Mouse (Mus musculus): ENCODE data around the gene Pvalb. TPM values are rescaled to one million over a fixed set of nuclear protein-coding genes. Genes with fewer than 3 reads are reported as not detected.

Pvalb gene
- total and polyA plus RNA-seq, 2 experiments from 2014 or later: 0.33 to 2.8 TPM

DNA sequence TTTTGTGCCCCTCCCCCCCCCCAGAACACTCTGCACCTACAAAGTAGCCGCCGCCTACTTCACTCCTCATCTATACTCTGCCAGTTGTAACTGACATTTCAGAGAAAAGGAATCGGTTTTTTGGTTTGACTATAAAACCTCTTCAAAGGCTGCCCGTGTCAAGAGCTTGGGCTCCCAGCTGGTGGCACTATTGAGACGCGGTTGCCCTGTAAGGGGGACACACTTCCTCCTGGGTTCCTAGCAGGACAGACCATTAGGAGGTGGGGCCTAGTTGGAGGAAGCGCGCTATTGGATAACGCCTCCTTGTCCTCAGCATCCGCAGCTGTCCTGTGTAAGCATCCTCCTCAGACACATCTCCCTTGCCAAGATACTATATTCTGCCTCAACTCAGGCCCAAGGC is 21.3 kb downstream of the Pvalb start:
- Histone ChIP-seq H3K27me3 (ENCODE audit: insufficient read depth, low read length) (no peaks in the 10 kb centered on the region), H3K4me1 (ENCODE audit: insufficient read depth) (peaks cover 16% of the 10 kb centered on the region), H3K36me3 (ENCODE audit: insufficient read depth) (no peaks in the 10 kb centered on the region), H3K4me2 (ENCODE audit: low read depth) (no peak overlapping the region), H3K27ac (ENCODE audit: low read depth, low read length) (no peak overlapping the region), H3K9ac (no peak overlapping the region), H3K4me3 (ENCODE audit: low read depth, low read length) (no peak overlapping the region), H3K9me3 (ENCODE audit: low read length) (no peaks in the 10 kb centered on the region)
- DNase-seq (peak; percentile 70), ATAC-seq (peak; percentile 81)
- peak; percentile 72 for TF ChIP-seq CTCF (IDR thresholded peaks at IDR 0.05; ENCODE audit: low read depth)
- 6% methylated on average over 10 of the region's 10 CpGs for WGBS

DNA sequence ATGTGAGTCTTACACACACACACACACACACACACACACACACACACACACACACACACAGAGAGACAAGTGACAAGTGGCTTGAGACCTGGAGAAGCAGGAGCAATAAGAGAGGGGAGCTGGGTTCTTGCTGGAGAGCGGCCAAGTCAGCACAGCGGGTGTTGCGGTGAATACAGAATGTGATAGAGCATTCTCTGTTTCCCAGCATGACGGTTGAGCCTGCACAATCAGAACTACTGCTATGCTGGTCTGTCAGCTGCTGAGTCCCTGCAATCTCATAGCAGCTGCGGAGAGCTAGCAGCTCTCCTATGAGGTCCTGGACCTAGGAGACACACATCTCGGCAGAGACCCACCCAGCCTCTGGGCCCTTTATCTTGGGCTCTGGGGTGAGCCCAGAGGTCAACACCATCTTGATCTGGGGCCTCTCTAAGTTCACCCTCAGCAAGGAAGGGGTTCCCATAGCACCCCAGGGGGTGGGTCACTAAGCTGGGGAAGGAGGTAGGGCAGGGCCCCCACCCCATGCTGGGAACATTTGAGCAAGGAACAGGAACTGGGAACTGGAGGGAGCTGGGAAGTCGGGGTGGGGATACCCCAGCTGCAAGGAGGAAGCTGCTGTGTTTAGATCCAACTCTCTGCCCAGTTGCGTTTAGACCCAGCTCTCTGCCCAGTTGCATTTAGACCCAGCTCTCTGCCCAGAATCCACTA is 24.3 kb downstream of the Pvalb start:
- H3K4me1 ChIP-seq (ENCODE audit: insufficient read depth): peaks cover 16% of the 10 kb centered on the region
- H3K27ac ChIP-seq (ENCODE audit: low read depth, low read length): peak overlapping the region; percentile 80
- DNase-seq (peak; percentile 81), ATAC-seq (peak; percentile 80)
- no peak overlapping the region for H3K4me2 ChIP-seq (ENCODE audit: low read depth)
- H3K9me3 ChIP-seq (ENCODE audit: low read length): no peaks in the 10 kb centered on the region
- H3K4me3 ChIP-seq (ENCODE audit: low read depth, low read length): no peak overlapping the region
- H3K27me3 ChIP-seq (ENCODE audit: insufficient read depth, low read length): no peaks in the 10 kb centered on the region
- no peaks in the 10 kb centered on the region for H3K36me3 ChIP-seq (ENCODE audit: insufficient read depth)
- TF ChIP-seq CTCF (IDR thresholded peaks at IDR 0.05; ENCODE audit: low read depth): no peak
- H3K9ac ChIP-seq: 0 out of 2 replicates have a peak overlapping the region, but pooled peaks have one; percentile 28
- 11% methylated on average over 8 of the region's 8 CpGs for WGBS

DNA sequence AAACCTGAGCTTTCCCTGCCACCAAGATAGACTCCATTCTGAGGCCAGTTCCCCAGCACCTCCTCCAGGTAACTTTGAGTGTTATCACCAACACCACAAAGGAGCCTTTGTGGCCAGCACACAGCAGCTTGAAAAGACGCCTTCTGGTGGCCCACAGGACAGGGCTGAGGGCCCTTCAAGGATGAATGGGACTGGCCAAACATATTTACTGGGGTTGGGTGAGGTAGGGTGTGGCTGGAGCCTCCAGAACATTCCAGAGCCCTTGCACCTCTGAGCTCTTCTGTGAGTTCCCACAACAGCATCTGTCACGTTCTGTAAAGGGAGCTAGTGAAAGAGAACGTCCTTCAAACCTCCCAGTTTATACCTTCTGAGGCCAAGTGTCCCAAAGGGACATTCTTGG is 26.4 kb downstream of the Pvalb start:
- TF ChIP-seq CTCF (IDR thresholded peaks at IDR 0.05; ENCODE audit: low read depth): no peak
- ATAC-seq: no peak
- Histone ChIP-seq H3K9ac (no peak overlapping the region), H3K36me3 (ENCODE audit: insufficient read depth) (no peaks in the 10 kb centered on the region), H3K4me2 (ENCODE audit: low read depth) (no peak overlapping the region), H3K4me3 (ENCODE audit: low read depth, low read length) (no peak overlapping the region), H3K9me3 (ENCODE audit: low read length) (no peaks in the 10 kb centered on the region), H3K4me1 (ENCODE audit: insufficient read depth) (peaks cover 21% of the 10 kb centered on the region), H3K27ac (ENCODE audit: low read depth, low read length) (no peak overlapping the region), H3K27me3 (ENCODE audit: insufficient read depth, low read length) (no peaks in the 10 kb centered on the region)
- DNase-seq: no peak
- 71% methylated on average over 3 of the region's 3 CpGs for WGBS

DNA sequence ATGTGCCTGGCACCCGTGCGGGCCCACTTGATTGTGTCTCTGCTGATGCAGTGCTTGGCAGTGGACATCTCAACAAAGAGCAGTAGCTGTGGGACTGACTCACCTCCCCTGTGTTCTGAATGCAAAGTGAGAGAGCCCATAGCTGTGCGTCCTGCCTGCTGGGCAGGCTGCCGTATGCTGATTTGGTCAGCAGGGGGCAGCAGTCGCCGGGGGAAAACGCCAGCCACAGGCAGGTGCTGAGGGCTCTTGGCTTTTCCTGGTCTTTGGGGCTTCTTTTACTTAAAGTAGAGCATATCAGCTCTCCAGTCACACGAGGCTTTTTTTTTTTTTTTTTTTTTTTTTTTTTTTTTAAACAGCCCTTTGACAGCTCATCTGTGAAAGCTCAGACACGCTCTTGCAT is 27.8 kb downstream of the Pvalb start:
- 5% methylated on average over 9 of the region's 9 CpGs for WGBS
- ATAC-seq: no peak

DNA sequence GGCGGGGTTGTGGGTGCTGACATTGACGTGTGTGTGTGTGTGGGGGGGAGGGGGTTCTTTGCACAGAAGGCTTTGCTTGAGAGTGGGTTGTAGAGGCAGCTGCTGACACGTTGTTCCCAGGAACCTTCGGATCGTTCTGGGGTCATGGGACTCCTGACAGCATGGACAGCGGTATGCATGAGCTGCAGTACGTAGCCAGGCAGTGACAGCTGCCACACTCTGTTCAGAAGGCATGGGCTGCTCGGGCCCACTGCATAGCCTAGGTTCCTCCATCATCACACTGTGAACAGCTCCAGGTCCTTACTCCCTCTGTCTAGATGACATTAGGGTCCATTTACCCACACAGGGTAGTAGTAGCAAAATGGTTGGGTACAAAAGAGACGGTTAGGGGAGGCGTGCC is 28.9 kb downstream of the Pvalb start:
- Histone ChIP-seq H3K27ac (ENCODE audit: low read depth, low read length) (no peak overlapping the region), H3K4me3 (ENCODE audit: low read depth, low read length) (no peak overlapping the region), H3K27me3 (ENCODE audit: insufficient read depth, low read length) (no peaks in the 10 kb centered on the region), H3K4me2 (ENCODE audit: low read depth) (no peak overlapping the region), H3K9ac (no peak overlapping the region), H3K36me3 (ENCODE audit: insufficient read depth) (no peaks in the 10 kb centered on the region), H3K4me1 (ENCODE audit: insufficient read depth) (peaks cover 29% of the 10 kb centered on the region), H3K9me3 (ENCODE audit: low read length) (no peaks in the 10 kb centered on the region)
- WGBS: 70% methylated on average over 10 of the region's 10 CpGs
- ATAC-seq: no peak
- TF ChIP-seq CTCF (IDR thresholded peaks at IDR 0.05; ENCODE audit: low read depth): no peak
- DNase-seq: no peak

More for the DNA sequence above, 27.8 kb downstream of the Pvalb start:
- peak; percentile 93 for TF ChIP-seq CTCF (IDR thresholded peaks at IDR 0.05; ENCODE audit: low read depth)
- Histone ChIP-seq H3K4me3 (ENCODE audit: low read depth, low read length) (no peak overlapping the region), H3K4me2 (ENCODE audit: low read depth) (no peak overlapping the region), H3K4me1 (ENCODE audit: insufficient read depth) (peaks cover 25% of the 10 kb centered on the region), H3K27me3 (ENCODE audit: insufficient read depth, low read length) (no peaks in the 10 kb centered on the region), H3K27ac (ENCODE audit: low read depth, low read length) (0 out of 2 replicates have a peak overlapping the region, but pooled peaks have one; percentile 35), H3K9ac (no peak overlapping the region), H3K36me3 (ENCODE audit: insufficient read depth) (no peaks in the 10 kb centered on the region), H3K9me3 (ENCODE audit: low read length) (no peaks in the 10 kb centered on the region)
- peak; percentile 86 for DNase-seq

DNA sequence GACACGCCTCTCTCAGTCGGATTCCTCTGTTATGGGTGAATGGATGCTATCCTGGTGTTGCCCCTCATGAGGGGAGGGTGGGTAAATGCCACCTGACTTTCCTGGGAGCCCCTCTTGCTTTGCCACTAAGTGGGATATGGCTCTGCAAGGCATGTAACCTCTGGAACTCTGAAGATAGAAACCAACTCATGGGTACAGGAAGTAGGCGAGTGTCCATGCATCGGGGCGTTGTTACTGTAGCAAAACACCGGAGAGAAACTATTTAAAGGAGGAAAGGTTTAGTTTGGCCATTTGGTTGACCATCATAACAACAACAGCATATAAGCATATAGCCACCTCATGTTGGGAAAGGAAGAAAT is 31.3 kb downstream of the Pvalb start:
- Histone ChIP-seq H3K9ac (peak overlapping the region; percentile 54), H3K4me2 (ENCODE audit: low read depth) (peak overlapping the region; percentile 54), H3K36me3 (ENCODE audit: insufficient read depth) (no peaks in the 10 kb centered on the region), H3K4me3 (ENCODE audit: low read depth, low read length) (peak overlapping the region; percentile 39), H3K4me1 (ENCODE audit: insufficient read depth) (peaks cover 17% of the 10 kb centered on the region), H3K9me3 (ENCODE audit: low read length) (no peaks in the 10 kb centered on the region), H3K27ac (ENCODE audit: low read depth, low read length) (peak overlapping the region; percentile 81), H3K27me3 (ENCODE audit: insufficient read depth, low read length) (no peaks in the 10 kb centered on the region)
- ATAC-seq (no peak), DNase-seq (no peak)
- TF ChIP-seq CTCF (IDR thresholded peaks at IDR 0.05; ENCODE audit: low read depth): no peak
- WGBS: 66% methylated on average over 6 of the region's 6 CpGs

DNA sequence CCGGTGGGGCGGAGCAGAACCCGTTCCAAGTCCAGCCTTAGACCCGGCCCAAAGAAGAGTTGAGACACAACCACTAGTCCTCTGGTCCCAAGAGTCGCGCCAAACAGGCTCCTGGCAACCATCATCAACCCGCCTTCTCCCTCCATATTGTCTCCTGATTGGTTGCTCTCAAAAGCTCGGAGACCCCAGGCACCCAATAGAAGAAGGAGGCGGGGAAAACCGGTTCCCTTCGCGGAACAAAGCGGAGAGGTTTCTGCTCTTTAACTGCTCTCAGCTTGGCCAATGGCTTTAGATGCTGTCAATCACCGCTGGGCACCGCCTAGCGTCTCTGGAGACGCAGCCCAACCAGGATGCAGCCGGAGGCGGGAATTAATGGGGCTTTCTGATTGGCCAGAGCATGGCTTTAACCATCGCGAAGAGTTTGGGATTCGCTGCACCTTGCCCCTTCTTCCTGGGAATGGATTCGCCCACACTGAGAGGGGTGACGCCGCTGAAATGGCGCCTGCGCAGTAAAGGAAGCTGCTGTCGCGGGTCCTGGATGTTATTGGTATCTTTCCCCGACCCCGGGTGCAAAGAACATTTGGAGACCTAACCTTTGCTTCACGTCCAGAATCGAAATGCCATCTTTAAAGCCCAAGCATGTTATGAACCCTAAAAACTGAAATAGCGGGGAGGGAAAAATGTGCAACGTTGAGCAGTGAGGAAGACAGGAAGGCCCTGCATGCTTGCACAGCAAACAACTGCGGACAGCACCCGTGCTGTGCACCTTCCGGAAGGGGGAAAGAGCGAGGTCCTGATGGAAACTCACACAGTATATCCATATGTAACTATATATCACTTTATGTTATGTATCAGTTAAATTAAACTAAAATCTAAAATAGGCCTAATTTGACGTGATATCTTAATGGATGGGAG is 32.0 kb downstream of the Pvalb start, which contains the start of gene Ift27:
Gene Ift27 (minus strand): TSS at position 136 of the 915 bp plus-strand sequence.
- H3K9ac ChIP-seq: peak within 1 kb of the TSS; percentile 75
- WGBS: 3% methylated on average over 40 of the region's 40 CpGs

More for the DNA sequence above, 32.0 kb downstream of the Pvalb start, which contains the start of gene Ift27:
- H3K36me3 ChIP-seq (ENCODE audit: insufficient read depth): no peaks in the 10 kb centered on the region
- peak; percentile 97 for ATAC-seq
- H3K4me1 ChIP-seq (ENCODE audit: insufficient read depth): peaks cover 17% of the 10 kb centered on the region
- no peak for TF ChIP-seq CTCF (IDR thresholded peaks at IDR 0.05; ENCODE audit: low read depth)
- peak within 1 kb of the TSS; percentile 70 for H3K4me3 ChIP-seq (ENCODE audit: low read depth, low read length)
- peak within 1 kb of the TSS; percentile 81 for H3K27ac ChIP-seq (ENCODE audit: low read depth, low read length)
- H3K9me3 ChIP-seq (ENCODE audit: low read length): no peaks in the 10 kb centered on the region
- H3K27me3 ChIP-seq (ENCODE audit: insufficient read depth, low read length): no peaks in the 10 kb centered on the region
- DNase-seq: peak; percentile 100
- H3K4me2 ChIP-seq (ENCODE audit: low read depth): peak within 1 kb of the TSS; percentile 96
